Mouse (Mus musculus): Measurements from ENCODE around the gene Gm49405. TPM values are rescaled to one million over a fixed set of nuclear protein-coding genes. Genes with fewer than 3 reads are reported as not detected.

The Gm49405 gene
- polyA plus RNA-seq, 1 experiment from 2014 or later = 4.6 TPM

GRCm38 (mm10) chr19:4013066-4013465, 12.6 kb downstream of the Gm49405 start:
- peaks cover 28% of the 10 kb centered on the region for H3K4me1 ChIP-seq (replicated peaks)

GRCm38 (mm10) chr19:4014802-4015201, 14.4 kb downstream of the Gm49405 start:
- Histone ChIP-seq H3K4me1 (replicated peaks) (peaks cover 28% of the 10 kb centered on the region), H3K27ac (ENCODE audit: poor library complexity, severe bottlenecking) (no peak overlapping the region), H3K4me3 (no peak overlapping the region), H3K9me3 (replicated peaks) (no peaks in the 10 kb centered on the region), H3K9ac (no peak overlapping the region), H3K27me3 (replicated peaks) (no peaks in the 10 kb centered on the region), H3K36me3 (peaks cover 11% of the 10 kb centered on the region), H3K4me2 (no peak overlapping the region)
- ATAC-seq (ENCODE audit: insufficient number of reproducible peaks, low FRiP score) = no peak

More at GRCm38 (mm10) chr19:4013066-4013465, 12.6 kb downstream of the Gm49405 start:
- Histone ChIP-seq H3K27ac (ENCODE audit: poor library complexity, severe bottlenecking) (peak overlapping the region; percentile 53), H3K4me3 (peak overlapping the region; percentile 85), H3K27me3 (replicated peaks) (no peaks in the 10 kb centered on the region), H3K9me3 (replicated peaks) (no peaks in the 10 kb centered on the region), H3K4me2 (peak overlapping the region; percentile 55), H3K36me3 (peaks cover 28% of the 10 kb centered on the region), H3K9ac (peak overlapping the region; percentile 38)
- peak; percentile 66 for ATAC-seq (ENCODE audit: insufficient number of reproducible peaks, low FRiP score)
- 8% methylated on average over 9 of the region's 9 CpGs for WGBS

GRCm38 (mm10) chr19:4015635-4016034, 15.2 kb downstream of the Gm49405 start:
- no peaks in the 10 kb centered on the region for H3K27me3 ChIP-seq (replicated peaks)
- H3K4me3 ChIP-seq = no peak overlapping the region
- no peak for ATAC-seq (ENCODE audit: insufficient number of reproducible peaks, low FRiP score)
- H3K4me2 ChIP-seq = no peak overlapping the region
- H3K9me3 ChIP-seq (replicated peaks) = no peaks in the 10 kb centered on the region
- peaks cover 28% of the 10 kb centered on the region for H3K4me1 ChIP-seq (replicated peaks)
- WGBS = 45% methylated on average over 5 of the region's 5 CpGs
- no peak overlapping the region; the same call in 1 of the 2 replicates for H3K9ac ChIP-seq
- H3K36me3 ChIP-seq = peaks cover 4% of the 10 kb centered on the region
- 0 out of 2 replicates have a peak overlapping the region, but pooled peaks have one; percentile 10 for H3K27ac ChIP-seq (ENCODE audit: poor library complexity, severe bottlenecking)

- H3K9me3 ChIP-seq (replicated peaks) = no peaks in the 10 kb centered on the region
Measured at GRCm38 (mm10) chr19:4017921-4018587, 17.6 kb downstream of the Gm49405 start.

GRCm38 (mm10) chr19:4018743-4019583, 18.5 kb downstream of the Gm49405 start:
- Histone ChIP-seq H3K36me3 (no peaks in the 10 kb centered on the region), H3K27ac (ENCODE audit: poor library complexity, severe bottlenecking) (no peak overlapping the region), H3K9ac (no peak overlapping the region), H3K9me3 (replicated peaks) (no peaks in the 10 kb centered on the region), H3K4me1 (replicated peaks) (peaks cover 12% of the 10 kb centered on the region), H3K4me2 (no peak overlapping the region), H3K4me3 (no peak overlapping the region), H3K27me3 (replicated peaks) (no peaks in the 10 kb centered on the region)
- peak; percentile 60 for ATAC-seq (ENCODE audit: insufficient number of reproducible peaks, low FRiP score)
- 38% methylated on average over 18 of the region's 18 CpGs for WGBS

More at GRCm38 (mm10) chr19:4017921-4018587, 17.6 kb downstream of the Gm49405 start:
- ATAC-seq (ENCODE audit: insufficient number of reproducible peaks, low FRiP score) = no peak
- H3K4me2 ChIP-seq = no peak overlapping the region
- no peak overlapping the region for H3K9ac ChIP-seq
- peaks cover 15% of the 10 kb centered on the region for H3K4me1 ChIP-seq (replicated peaks)
- H3K27me3 ChIP-seq (replicated peaks) = no peaks in the 10 kb centered on the region
- 61% methylated on average over 10 of the region's 10 CpGs for WGBS
- no peak overlapping the region for H3K4me3 ChIP-seq
- H3K36me3 ChIP-seq = no peaks in the 10 kb centered on the region
- no peak overlapping the region for H3K27ac ChIP-seq (ENCODE audit: poor library complexity, severe bottlenecking)

GRCm38 (mm10) chr19:4023185-4023584, 22.8 kb downstream of the Gm49405 start:
- H3K36me3 ChIP-seq = no peaks in the 10 kb centered on the region
- H3K9ac ChIP-seq = no peak overlapping the region
- 57% methylated on average over 7 of the region's 7 CpGs for WGBS
- peaks cover 16% of the 10 kb centered on the region for H3K9me3 ChIP-seq (replicated peaks)
- no peak overlapping the region for H3K4me2 ChIP-seq
- no peaks in the 10 kb centered on the region for H3K27me3 ChIP-seq (replicated peaks)
- H3K4me1 ChIP-seq (replicated peaks) = no peaks in the 10 kb centered on the region
- H3K27ac ChIP-seq (ENCODE audit: poor library complexity, severe bottlenecking) = no peak overlapping the region
- no peak for ATAC-seq (ENCODE audit: insufficient number of reproducible peaks, low FRiP score)
- H3K4me3 ChIP-seq = no peak overlapping the region

GRCm38 (mm10) chr19:4027576-4027975, 27.1 kb downstream of the Gm49405 start:
- Histone ChIP-seq H3K9me3 (replicated peaks) (peaks cover 16% of the 10 kb centered on the region), H3K9ac (no peak overlapping the region), H3K4me2 (no peak overlapping the region), H3K36me3 (no peaks in the 10 kb centered on the region), H3K27ac (ENCODE audit: poor library complexity, severe bottlenecking) (no peak overlapping the region), H3K4me3 (no peak overlapping the region), H3K4me1 (replicated peaks) (no peaks in the 10 kb centered on the region), H3K27me3 (replicated peaks) (no peaks in the 10 kb centered on the region)
- ATAC-seq (ENCODE audit: insufficient number of reproducible peaks, low FRiP score) = no peak

GRCm38 (mm10) chr19:4032668-4033067, 32.2 kb downstream of the Gm49405 start:
- Histone ChIP-seq H3K9me3 (replicated peaks) (no peaks in the 10 kb centered on the region; the same call in 1 of the 2 replicates), H3K4me1 (replicated peaks) (peaks cover 10% of the 10 kb centered on the region), H3K4me2 (no peak overlapping the region), H3K4me3 (no peak overlapping the region), H3K27ac (ENCODE audit: poor library complexity, severe bottlenecking) (no peak overlapping the region), H3K9ac (no peak overlapping the region), H3K36me3 (peaks cover 13% of the 10 kb centered on the region), H3K27me3 (replicated peaks) (no peaks in the 10 kb centered on the region)
- ATAC-seq (ENCODE audit: insufficient number of reproducible peaks, low FRiP score) = no peak
- 41% methylated on average over 7 of the region's 7 CpGs for WGBS

GRCm38 (mm10) chr19:4033298-4033697, 32.9 kb downstream of the Gm49405 start:
- H3K4me2 ChIP-seq = no peak overlapping the region
- no peak for ATAC-seq (ENCODE audit: insufficient number of reproducible peaks, low FRiP score)
- WGBS = 70% methylated on average over 3 of the region's 3 CpGs

GRCm38 (mm10) chr19:4033742-4034141, 33.3 kb downstream of the Gm49405 start:
- Histone ChIP-seq H3K9me3 (replicated peaks) (no peaks in the 10 kb centered on the region), H3K9ac (no peak overlapping the region), H3K4me3 (no peak overlapping the region), H3K4me1 (replicated peaks) (peaks cover 14% of the 10 kb centered on the region), H3K27ac (ENCODE audit: poor library complexity, severe bottlenecking) (no peak overlapping the region), H3K4me2 (no peak overlapping the region), H3K27me3 (replicated peaks) (no peaks in the 10 kb centered on the region), H3K36me3 (peaks cover 13% of the 10 kb centered on the region)
- no peak for ATAC-seq (ENCODE audit: insufficient number of reproducible peaks, low FRiP score)
- 64% methylated on average over 5 of the region's 5 CpGs for WGBS

More at GRCm38 (mm10) chr19:4033298-4033697, 32.9 kb downstream of the Gm49405 start:
- H3K36me3 ChIP-seq = peaks cover 13% of the 10 kb centered on the region
- no peak overlapping the region for H3K4me3 ChIP-seq
- no peaks in the 10 kb centered on the region; the same call in 1 of the 2 replicates for H3K9me3 ChIP-seq (replicated peaks)
- H3K4me1 ChIP-seq (replicated peaks) = peaks cover 13% of the 10 kb centered on the region
- no peak overlapping the region for H3K27ac ChIP-seq (ENCODE audit: poor library complexity, severe bottlenecking)
- no peaks in the 10 kb centered on the region for H3K27me3 ChIP-seq (replicated peaks)
- no peak overlapping the region for H3K9ac ChIP-seq

GRCm38 (mm10) chr19:4036327-4037045, 36.1 kb downstream of the Gm49405 start:
- Histone ChIP-seq H3K27me3 (replicated peaks) (no peaks in the 10 kb centered on the region), H3K4me1 (replicated peaks) (peaks cover 14% of the 10 kb centered on the region), H3K4me3 (no peak overlapping the region), H3K36me3 (peaks cover 13% of the 10 kb centered on the region), H3K9ac (no peak overlapping the region), H3K4me2 (peak overlapping the region; percentile 28), H3K27ac (ENCODE audit: poor library complexity, severe bottlenecking) (no peak overlapping the region), H3K9me3 (replicated peaks) (no peaks in the 10 kb centered on the region)
- ATAC-seq (ENCODE audit: insufficient number of reproducible peaks, low FRiP score) = no peak
- WGBS = 81% methylated on average over 12 of the region's 12 CpGs

Measured in heart, embryonic 12.5 days (tissue).